Mouse (Mus musculus): Measurements from ENCODE around the gene Apln.

GRCm38 (mm10) chrX:48030593-48030992 is 4.1 kb downstream of the Apln start:
- no peak for TF ChIP-seq CTCF (IDR thresholded peaks at IDR 0.05; ENCODE audit: extremely low read depth, insufficient read depth, insufficient read length, insufficient replicate concordance)
- no peak for TF ChIP-seq POLR2A (IDR thresholded peaks at IDR 0.05; ENCODE audit: low read depth, low read length)

Measured in spleen, adult 2 months (tissue).